Mouse (Mus musculus) naive thymus-derived CD4-positive, alpha-beta T cell, adult 2 months (primary cell): ENCODE measurements at regions not wholly inside any gene's neighbourhood (a gene's known extent, or its start where the extent isn't known, plus 50 kb on each side); places are given as distances from the start of the nearest gene placed in this dataset.
A peak's percentile ranks its signal among the peaks of the same experiment; 100 is the strongest.
"Not testable (repeated sequence)": the region's sequence is repeated elsewhere in the genome, so short reads cannot be mapped to it uniquely, and the experiment has no call there.

Experiments used
- DNase-seq: peaks from one replicate; pipeline ENCODE4 v3.0.0-alpha.2; 2011; ENCODE audit warnings: low read depth

DNA sequence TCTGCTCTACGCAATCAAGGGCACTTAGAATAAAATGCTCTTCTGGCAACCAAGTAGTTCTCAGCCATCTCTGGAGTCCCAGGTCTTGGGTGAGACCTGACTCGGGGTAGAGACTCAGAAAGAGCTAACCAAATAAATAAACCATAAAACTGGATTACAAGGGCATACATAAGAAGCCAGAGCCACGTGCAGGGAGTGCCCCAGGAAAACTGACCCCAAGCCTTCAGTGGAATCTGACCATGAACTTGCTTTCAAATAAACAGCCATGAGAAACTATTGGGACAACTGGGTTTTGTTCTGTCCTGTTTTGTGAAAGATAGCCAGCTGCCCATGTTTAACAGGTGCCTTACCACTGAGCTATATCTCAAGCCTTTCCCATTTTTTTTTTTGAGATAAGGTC lies 170.3 kb downstream of the Tomm20 start:
- DNase-seq, result no peak

DNA sequence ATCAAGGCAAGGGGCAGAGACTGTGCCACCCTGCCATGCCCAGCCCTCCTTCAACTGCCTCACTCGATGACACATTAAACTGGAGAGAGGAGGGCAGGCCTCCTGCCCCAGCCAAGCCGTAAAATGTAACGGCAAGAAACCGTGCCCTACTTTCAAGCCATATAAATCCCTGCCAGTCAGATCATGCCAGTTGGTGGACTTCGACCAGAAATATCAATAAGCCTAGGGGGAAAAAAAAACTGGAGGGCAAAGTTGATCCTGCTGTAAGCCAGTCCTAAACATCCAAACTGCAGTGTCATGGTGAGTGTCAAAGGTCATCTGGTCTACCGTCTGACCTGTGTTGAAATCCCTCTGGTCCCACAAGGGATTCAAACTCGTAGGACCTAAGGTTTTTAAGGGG lies 170.8 kb downstream of the Tomm20 start:
- DNase-seq, result no peak

DNA sequence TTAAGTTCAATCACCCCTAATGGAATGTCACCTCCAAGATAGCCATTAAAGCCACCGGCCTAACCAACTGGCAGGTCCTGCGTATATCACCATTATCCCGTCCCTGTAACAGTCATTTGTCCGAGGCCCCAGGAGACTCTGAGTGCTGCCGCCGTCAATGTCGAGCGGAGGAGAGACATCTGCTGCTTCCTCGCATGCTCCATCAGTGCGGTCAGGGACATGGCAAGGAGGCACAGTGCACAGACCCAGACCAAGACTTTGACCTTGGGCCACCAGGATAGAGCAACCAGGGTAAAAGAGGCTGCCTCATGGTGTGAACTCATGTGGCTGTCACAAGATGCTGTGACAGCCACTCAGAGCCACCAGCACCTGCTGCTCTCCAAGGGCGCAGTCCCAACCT lies 172.9 kb downstream of the Tomm20 start:
- DNase-seq, result no peak

DNA sequence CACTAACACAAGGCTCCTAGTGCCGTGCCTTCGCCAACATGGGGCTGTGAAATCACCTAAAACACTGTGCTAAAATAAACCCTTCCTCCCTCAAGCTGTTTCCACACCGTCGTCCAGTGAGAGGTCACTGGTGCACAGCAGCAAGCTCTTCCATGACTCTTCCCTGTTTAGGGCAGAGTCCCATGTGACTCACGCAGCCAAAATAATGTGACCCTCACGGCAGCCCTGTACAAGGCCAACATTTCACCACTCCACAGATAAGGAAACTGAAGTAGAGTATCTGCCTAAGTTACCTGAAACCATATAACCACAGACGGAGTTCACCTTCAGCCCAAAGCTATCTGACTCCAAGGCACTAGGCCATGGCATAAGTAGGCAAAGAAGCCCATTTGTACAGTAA lies 173.4 kb downstream of the Tomm20 start:
- DNase-seq, result no peak

DNA sequence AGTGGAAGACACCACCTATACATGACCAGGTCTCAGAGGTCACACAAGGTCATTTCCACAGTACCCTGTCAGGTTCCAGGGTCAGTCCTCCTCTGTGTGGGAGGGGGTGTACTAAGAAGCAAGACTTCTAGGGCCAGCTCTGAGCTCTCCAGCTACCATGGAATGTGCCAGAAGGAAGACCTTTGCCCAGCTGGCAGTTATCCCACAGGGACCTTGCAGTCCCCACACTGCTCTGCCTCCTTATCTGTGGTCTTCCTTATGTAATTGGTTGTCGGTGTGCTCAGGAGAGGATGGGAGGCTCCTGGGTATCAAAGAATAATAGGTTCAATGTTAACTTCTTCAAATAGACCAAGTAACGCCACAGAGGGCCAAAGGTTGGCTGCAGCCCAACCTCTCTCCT lies 175.3 kb downstream of the Tomm20 start:
- not testable (repeated sequence) for DNase-seq

DNA sequence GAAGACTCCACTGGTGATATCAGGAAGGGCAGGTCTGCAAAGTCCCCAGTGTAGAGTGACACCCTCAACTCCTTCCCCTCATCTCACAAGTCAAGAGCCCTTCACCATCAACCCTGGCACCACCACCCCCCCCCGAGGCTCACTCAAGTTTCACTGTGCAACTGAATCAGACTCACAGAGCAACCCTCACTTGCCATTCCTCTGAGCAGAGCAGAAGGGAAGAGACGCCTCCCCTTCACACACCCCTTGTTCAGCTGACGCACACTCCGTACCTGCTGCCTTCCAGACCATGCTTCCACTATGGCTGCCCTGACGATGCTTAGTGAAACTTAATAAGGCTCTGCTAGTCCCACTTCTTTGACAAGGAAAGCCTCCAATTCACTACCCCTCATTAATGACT lies 174.4 kb upstream of the Irf2bp2 start:
- DNase-seq, result no peak

DNA sequence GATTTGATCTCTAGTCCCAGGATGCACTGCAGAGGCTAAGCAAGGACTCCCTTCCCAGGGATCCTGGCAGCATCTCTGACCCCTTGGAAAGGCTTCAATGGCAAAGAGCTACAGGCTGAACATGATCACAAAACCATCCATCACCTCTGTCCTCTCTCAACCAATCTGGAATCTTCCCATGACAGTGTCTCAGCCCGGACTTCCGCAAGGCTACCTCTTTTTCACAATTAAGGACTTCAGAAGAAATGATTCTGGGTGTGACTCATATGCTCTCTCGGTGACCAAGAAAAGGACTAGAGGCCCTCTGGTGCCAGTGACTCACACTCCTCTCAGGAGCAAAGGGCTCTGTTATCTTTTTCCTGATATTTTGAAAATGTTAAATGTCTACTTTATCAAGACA lies 173.6 kb upstream of the Irf2bp2 start:
- no peak for DNase-seq

DNA sequence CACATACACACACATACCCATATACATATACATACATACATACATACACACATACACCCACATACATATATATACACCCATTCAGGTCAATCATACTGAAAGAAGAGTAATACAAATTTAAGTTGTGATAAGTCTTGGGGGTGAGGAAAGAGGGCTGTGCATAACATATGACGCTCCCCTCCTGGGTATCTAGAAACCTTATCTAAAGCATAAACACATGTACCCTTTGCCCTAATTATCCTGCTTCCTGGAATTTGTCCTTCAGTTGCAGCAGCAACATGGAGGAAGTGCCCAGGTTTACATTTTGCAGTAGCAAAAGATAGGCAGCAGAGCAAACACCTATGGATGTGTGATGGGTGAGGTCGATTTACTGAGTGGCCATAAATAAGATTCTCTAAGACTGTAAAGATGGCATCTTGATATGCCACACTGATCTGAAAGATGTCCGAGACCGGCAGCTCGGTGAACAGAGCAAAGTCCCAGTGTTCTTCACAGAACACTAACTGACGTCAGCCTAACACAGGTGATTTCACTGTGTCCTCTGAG lies 172.0 kb upstream of the Irf2bp2 start:
- no peak for DNase-seq

DNA sequence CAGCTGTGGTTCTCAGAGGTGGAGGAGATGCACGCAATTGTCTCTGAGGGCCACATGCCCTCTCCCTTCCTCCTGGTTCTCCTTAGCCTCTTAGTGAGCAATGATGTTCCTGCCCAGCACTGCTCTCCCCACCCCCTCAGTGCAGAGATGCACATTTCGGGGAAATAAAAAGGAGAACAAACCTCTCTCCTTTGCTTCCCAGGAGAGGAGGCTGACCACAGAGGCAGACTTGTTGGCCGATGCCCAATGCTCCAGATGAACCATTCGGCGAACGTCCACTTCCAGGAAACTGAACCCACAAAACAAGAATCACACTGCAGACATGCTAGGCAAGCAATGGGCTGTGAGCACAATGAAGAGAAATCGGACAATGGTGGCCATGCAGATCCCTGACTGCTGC lies 169.8 kb upstream of the Irf2bp2 start:
- no peak for DNase-seq

DNA sequence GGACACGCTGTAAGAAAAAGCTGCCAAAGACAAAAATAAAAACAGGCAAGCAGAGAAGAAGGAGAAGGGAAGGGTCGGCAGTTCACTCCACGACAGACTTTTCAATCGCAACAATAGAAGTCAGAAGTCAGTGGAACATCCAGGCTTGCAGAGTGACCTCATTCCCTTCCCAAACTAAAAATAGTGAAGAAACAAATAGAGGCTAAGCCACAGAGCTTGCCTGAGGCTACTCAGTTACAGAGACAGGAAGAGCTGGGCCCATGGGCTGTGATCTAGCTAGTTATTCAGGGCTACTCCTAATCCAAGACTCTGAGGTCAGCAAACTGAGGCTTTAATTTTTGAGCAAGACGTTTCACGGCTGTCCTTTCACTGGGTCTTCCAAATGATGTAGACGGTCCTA lies 165.9 kb upstream of the Irf2bp2 start:
- no peak for DNase-seq

DNA sequence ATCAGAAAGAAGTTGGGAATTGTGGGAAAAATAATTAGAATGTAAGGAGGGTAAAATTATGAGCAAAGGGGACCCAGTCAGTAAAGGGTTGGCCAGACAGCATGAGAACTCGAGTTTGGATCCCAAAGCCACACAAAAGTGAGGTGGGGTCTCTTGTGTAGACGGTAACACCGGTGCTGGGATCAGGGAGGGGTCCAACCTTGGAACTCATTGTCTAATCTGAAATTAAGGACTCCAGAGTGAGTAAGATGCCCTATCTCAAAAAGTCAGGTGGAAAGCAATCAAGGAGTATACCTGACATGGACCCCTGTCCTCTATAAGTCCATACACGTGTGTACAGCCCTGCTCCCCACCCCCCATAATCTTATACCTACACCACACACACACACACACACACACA lies 165.2 kb upstream of the Irf2bp2 start:
- no peak for DNase-seq

DNA sequence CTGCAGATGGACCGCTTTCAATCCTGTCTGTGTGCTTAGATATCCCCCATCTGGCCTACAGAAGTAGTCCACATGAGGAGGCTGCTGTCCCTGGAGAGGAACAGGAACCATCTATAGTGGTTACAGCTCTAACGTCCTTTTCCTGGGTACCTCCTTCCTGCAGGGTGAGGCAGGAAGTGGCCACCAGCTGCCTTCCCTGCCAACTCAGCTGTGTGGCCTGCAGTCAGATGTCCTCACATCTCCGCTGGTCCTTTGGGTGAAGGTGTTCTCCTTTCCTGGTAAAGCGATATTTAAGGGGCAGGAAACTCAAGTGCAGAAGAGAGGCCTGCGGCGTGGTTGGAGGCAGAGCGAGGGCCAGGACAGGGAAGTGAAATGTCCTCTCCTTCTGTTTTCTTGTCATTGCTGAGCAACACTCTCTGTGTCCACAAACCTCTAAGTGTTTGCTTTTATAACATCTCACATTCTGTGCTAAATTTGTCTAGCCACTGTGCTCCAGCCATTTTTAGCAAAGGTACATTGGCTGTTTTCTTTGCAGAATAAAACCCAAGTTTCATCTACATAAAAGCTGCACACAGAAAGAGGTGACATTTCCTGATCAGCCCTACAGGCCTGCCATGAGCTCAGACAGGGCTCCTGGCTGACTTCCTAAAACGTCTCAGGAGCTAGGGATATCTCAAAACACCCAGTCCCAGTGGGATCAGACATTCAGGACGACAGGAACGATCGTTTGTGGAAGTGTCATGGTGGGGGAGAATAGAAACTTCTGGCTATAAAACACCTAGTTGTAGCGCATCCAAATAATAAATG lies 164.4 kb upstream of the Irf2bp2 start:
- peak; percentile 74 for DNase-seq

DNA sequence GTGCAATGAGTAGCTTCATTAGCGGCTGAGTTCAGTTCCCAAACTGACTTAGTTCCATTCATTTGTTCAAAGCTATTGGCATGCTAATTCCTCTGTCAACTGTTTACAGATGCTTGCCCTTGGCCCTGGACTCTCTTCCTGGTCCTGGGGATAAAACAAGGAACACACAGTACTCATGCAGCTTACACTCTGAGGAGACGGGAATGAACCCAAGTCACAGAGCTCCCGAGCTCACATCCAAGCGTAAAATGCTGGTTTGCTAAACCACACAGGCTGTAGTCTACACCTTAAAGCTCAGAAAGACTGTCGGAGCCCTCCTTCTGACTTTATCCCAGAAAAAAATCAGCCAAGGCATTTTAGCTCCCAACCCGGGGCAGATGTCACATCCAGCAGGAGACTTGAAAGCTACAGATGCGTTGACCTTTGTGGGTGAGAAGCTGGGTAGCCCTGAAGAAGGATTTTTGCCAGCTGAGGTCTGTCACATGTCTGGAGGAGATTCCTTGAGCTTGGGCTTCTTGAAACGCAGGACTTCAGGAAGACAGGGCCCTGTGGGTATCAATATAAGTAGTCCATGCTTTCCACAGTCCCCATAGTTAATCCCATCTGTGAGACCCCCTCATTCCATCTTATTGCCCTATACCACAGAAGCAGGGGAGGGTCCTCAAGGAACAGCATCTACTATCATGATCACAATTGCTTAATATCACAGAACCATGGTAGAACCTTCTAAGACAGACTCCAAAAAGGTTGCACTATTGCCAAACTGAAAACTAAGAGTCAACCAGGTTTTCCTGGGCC lies 162.7 kb upstream of the Irf2bp2 start:
- no peak for DNase-seq

DNA sequence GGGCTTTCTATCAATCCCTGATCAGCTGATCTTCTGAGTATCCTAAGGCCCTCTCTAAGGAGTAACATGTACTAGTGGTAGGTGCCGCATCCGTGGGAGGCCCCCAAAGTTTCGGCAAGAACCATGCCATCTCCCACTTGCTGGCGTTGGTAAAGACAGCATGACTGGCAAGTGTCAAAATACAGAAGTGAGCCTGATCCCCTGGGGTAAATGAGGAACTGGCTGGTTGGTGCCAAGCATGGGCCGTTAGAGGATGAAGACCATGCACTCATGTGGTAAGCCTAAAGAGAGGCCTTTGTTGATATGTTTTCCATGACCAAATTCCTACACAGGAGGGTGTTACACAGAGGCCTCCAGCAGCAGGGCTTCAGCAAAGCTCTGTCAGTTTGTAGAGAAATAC lies 161.9 kb upstream of the Irf2bp2 start:
- DNase-seq, result no peak

DNA sequence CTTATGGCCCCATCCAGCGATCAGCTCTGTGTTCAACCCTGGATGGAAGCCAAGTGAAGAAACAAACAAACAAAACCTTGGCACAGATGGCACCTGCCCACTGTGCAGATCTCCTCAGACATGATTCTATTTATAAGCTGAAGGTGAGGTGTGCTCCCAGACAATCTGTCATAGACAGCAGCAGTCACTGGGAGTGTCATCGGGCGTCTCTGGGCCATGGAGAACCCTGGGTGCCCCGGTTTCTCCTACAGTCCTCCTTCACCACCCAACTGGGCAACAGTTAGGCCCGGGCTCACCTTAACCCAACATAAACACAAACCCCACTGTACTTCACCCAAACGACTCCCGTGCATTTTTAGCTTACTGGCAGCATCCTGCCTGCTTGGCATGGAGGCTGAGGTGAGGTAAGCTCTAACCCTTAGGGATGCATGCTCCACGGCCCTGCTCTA lies 160.6 kb upstream of the Irf2bp2 start:
- no peak for DNase-seq

DNA sequence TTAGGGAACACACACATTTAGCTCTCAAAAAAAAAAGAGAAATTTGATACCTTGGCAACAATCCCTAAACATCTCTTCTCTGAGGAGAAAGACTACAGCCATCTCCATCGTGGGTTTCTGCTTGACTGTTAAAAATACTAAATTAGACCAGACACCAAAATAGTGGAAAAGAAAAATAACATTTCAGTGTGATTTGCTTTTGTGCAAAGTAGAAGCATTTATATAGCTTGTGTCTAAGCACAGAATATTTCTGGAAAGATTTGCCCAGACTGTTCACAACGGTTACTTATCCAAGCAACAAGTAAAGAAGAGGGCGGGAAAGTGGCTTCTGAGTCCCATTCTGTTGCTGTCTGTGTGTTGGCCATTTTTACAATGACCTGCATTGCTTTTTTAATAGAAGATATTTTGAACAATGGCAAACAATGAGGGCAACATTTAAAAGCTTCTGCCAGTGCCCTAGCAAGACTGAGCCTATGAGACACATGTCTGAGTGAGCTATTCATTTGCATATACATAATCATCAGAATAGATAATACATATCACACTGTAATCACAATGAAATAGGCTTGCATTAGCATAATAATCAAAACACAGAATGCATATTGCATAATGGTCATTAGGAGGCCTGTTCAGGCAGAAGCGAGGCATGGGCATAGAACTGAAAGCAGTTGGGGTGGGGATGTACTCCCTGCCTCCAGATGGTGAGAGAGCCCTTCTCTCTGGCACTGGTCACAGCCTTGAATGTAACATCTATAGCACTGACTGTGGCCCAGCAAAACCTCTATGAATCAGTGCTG lies 159.5 kb upstream of the Irf2bp2 start:
- no peak for DNase-seq

DNA sequence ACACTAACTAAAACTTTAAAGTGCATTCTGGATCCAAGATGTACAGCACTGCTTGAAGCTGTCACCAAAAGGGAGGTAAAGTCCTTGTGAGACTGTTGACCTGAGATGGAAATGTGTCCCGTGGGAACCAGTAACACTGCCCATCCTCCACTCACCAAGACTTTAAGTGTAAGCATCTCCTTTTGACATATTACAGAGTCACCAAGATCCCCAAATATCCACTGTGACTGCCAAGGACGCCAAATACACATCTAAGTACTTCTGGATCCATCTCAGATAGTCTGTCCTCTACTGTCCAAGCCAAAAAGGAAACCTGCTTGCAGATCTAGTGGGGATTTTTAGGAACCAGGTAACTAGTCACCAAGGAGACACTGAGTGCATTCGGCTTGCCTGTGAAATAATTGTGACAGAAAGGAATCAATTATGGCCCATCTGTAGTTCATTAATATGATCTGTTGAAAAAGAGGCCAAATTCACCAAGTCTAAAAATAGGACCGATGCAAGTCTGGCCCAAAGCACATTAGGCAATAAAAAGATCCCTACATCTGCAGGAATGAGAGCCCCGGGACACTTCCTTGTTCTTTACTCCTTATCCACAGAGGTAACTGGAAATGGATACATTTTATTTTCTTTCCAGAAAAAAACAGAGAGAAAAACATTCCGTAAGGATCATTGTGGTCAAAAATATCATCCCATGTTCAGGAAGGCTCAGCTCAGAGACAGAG lies 157.8 kb upstream of the Irf2bp2 start:
- no peak for DNase-seq

DNA sequence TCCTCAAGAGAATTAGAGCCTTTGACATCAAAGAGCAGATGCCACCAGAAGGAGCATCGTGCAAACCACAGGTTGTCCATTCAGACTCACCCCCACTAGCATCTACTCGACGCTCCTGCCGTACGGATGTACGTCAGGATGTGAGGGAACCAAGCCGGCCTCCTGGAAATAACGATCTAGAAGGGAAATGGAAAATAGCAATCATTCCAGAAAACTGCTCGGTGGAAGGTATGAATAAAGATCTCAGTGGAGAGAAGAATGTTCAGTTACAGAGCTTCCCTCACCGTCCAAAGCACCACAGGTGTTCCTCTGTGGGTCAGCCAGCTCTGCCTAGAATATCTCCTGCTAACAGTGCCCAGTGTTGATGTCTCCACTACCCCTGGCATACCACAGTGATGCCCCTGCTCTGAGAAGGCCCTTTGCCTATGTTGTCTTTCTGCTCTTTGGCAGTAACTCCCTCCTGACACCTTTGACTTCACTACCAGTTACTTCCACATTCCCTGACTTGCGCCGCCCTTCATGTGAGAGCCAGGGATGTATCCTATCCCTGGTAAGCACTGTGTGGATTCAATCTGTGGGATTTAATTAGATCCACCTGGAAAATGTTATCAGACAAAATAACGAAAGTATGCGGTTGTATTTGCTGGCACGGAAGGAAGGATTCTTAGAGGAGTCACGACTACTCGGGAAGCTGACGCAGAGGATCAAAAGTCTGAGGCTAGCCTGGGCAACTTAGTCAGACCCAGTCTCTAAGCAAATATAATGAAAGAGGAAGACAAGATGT lies 152.4 kb upstream of the Irf2bp2 start:
- DNase-seq, result no peak

DNA sequence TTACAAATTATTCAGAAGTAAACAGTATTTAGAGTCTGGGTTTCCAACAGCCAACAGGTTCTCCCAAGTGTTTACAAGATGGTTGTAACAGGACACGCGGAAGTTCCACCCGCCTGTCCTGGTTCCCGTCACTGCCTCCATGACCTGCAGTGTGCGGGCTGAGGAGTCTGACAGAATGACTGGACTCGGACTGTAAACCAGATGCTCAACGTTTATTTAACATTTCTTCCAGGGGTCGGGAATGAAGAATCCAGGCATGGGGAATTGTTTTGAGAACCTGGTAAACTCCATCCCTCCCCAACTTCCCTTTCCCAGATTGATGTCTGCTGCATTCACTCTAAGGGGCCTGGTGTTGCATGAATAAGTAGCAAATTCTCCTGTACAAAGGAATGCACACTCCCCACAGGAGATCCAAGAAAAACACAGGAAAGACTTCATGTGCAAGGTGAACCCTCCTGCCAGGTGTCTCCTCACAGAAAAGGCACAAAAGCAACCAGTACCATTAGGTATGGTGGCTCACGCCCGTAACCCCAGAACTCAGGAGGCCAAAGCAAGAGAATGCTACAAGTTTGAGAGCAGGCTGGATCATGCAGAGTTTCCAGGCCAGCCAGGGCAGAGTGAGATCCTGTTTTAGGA lies 151.1 kb upstream of the Irf2bp2 start:
- DNase-seq, result no peak

DNA sequence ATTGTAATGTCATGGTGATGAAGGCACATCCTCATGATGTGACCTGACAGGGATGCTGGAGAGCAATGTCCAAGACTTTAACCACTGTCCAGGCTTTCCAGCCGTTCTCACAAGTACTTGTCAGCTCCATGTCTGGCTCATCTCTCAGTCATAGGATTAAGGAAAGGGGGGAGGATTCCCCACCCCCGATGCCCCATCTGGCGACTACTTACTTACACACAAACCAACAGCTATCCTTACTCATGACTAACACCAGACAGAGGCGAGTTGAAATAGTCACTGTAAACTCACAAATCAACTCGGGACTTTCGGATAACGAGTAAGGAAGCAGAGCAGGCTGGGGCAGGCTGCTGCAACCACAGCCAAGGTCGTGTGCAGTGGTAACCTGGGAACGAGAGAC lies 149.5 kb upstream of the Irf2bp2 start:
- no peak for DNase-seq
